Mouse (Mus musculus) myocyte (in vitro differentiated cells): Measurements from ENCODE around the gene Uchl3.

Experiments
- CEBPB ChIP-seq: IDR thresholded peaks from 2 replicates; pipeline ENCODE4 v1.6.1; 2011; ENCODE audit warnings: mild to moderate bottlenecking, moderate library complexity; ENCODE audit not compliant: poor library complexity, insufficient read depth, severe bottlenecking
- E2F4 ChIP-seq: IDR thresholded peaks from one replicate; pipeline ENCODE4 v1.6.1; 2011; ENCODE audit warnings: mild to moderate bottlenecking, control low read depth, moderate library complexity; ENCODE audit not compliant: insufficient read depth
- MAX ChIP-seq: IDR thresholded peaks from one replicate; pipeline ENCODE4 v1.6.1; 2011; ENCODE audit warnings: low read depth, mild to moderate bottlenecking, control low read depth
- MYOD1 ChIP-seq, 3 experiments: IDR thresholded peaks; one replicate each; pipeline ENCODE4 v1.6.1; 2011; ENCODE audit warnings: control low read depth in 2 of 3, low read depth in 2 of 3, mild to moderate bottlenecking in 2 of 3, moderate library complexity in 1 of 3; ENCODE audit not compliant: insufficient read length in 2 of 3, control insufficient read depth in 1 of 3
- MYOG ChIP-seq, 3 experiments: IDR thresholded peaks; one replicate each; pipeline ENCODE4 v1.6.1; 2011; ENCODE audit warnings: control low read depth in 2 of 3, low read depth in 2 of 3, mild to moderate bottlenecking in 2 of 3; ENCODE audit not compliant: insufficient read length in 2 of 3, control insufficient read depth in 1 of 3, insufficient read depth in 1 of 3
- POLR2A ChIP-seq: IDR thresholded peaks from one replicate; pipeline ENCODE4 v1.6.1; 2011; ENCODE audit warnings: low read depth, mild to moderate bottlenecking, control low read depth, moderate library complexity; ENCODE audit not compliant: insufficient read length
- POLR2AphosphoS2 ChIP-seq: IDR thresholded peaks from one replicate; pipeline ENCODE4 v1.6.1; 2011; ENCODE audit warnings: low read depth, control low read depth; ENCODE audit not compliant: insufficient read length
- TCF12 ChIP-seq: IDR thresholded peaks from one replicate; pipeline ENCODE4 v1.6.1; 2011; ENCODE audit warnings: mild to moderate bottlenecking, control low read depth; ENCODE audit not compliant: poor library complexity, insufficient read depth, severe bottlenecking
- TCF3 ChIP-seq: IDR thresholded peaks from one replicate; pipeline ENCODE4 v1.6.1; 2011; ENCODE audit warnings: low read depth, control low read depth; ENCODE audit not compliant: insufficient read length
- USF1 ChIP-seq: IDR thresholded peaks from one replicate; pipeline ENCODE4 v1.6.1; 2011; ENCODE audit warnings: low read depth, mild to moderate bottlenecking, control low read depth, moderate library complexity

GRCm38 (mm10) chr14:101630548-101630947, 23.2 kb upstream of the Uchl3 start:
- TF ChIP-seq MYOD1 (IDR thresholded peaks at IDR 0.05; ENCODE audit: control insufficient read depth in 1 of 3, insufficient read length in 2 of 3, low read depth in 2 of 3) (no peak), POLR2AphosphoS2 (no peak), CEBPB (no peak), TCF12 (no peak), POLR2A (no peak), E2F4 (no peak), MYOG (IDR thresholded peaks at IDR 0.05; ENCODE audit: control insufficient read depth in 1 of 3, insufficient read depth in 1 of 3, insufficient read length in 2 of 3, low read depth in 2 of 3) (no peak), MAX (no peak), USF1 (no peak), TCF3 (no peak)
